Mouse (Mus musculus): ENCODE measurements at regions not wholly inside any gene's neighbourhood (a gene's known extent, or its start where the extent isn't known, plus 50 kb on each side); places are given as distances from the start of the nearest gene placed in this dataset.

- TF ChIP-seq CTCF (IDR thresholded peaks at IDR 0.05; ENCODE audit: low read depth) = peak; percentile 59
- WGBS = 0% methylated on average over 1 of the region's 1 CpGs
Measured at GRCm38 (mm10) chrX:163669886-163670285, 91.2 kb downstream of the Rnf138rt1 start.

More at GRCm38 (mm10) chrX:163669886-163670285, 91.2 kb downstream of the Rnf138rt1 start:
- Histone ChIP-seq H3K9me3 (ENCODE audit: low read depth, low read length) (no peaks in the 10 kb centered on the region), H3K4me2 (no peak overlapping the region), H3K9ac (no peak overlapping the region), H3K36me3 (ENCODE audit: insufficient read depth) (no peaks in the 10 kb centered on the region), H3K27ac (ENCODE audit: low read depth) (no peak overlapping the region), H3K27me3 (ENCODE audit: insufficient read depth, low read length) (no peaks in the 10 kb centered on the region), H3K4me1 (ENCODE audit: insufficient read depth) (no peaks in the 10 kb centered on the region), H3K4me3 (ENCODE audit: low read depth, low read length) (no peak overlapping the region)
- ATAC-seq (ENCODE audit: insufficient read depth) (no peak), DNase-seq (peak; percentile 63)

All from lung, embryonic 14.5 days (tissue).